Mouse (Mus musculus): ENCODE results near the gene Vamp3. TPM values are rescaled to one million over a fixed set of nuclear protein-coding genes. Genes with fewer than 3 reads are reported as not detected.

The Vamp3 gene
- polyA plus RNA-seq, 1 experiment = 54.8 TPM

DNA sequence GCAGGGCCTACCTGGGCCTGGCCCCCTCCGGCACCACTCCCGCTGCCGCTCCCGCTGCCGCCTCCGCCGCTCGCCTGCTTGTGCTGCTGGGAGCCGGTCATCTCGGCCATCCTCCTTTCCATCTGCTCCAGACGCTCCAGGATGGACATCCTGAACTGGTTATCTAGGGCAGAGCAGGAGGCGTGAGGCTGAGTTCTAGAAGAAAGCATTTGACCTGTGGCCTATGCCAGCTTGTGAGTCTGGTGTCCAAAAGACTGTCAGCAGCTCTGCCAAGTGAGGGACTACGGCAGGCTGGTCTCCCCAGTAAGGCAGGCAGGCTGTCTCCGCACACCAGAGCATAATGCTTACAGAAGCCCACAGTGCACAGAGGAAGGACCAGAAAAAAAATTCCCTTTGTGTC, 31.1 kb upstream of the Vamp3 start:
- H3K27ac ChIP-seq (ENCODE audit: insufficient read depth, low read length) = no peak overlapping the region
- H3K4me3 ChIP-seq (ENCODE audit: insufficient read depth, low read length) = no peak overlapping the region
- peaks cover 2% of the 10 kb centered on the region; the same call in 1 of the 2 replicates for H3K4me1 ChIP-seq (ENCODE audit: control insufficient read depth, insufficient read depth, low read length)
- TF ChIP-seq POLR2A (IDR thresholded peaks at IDR 0.05; ENCODE audit: extremely low read depth, insufficient read depth, low read length) = no peak
- TF ChIP-seq CTCF (IDR thresholded peaks at IDR 0.05; ENCODE audit: extremely low read depth, insufficient read depth, low read length) = no peak

GRCm38 (mm10) chr4:151087358-151087757, 29.6 kb upstream of the Vamp3 start:
- no peak overlapping the region for H3K4me3 ChIP-seq (ENCODE audit: insufficient read depth, low read length)
- peaks cover 4% of the 10 kb centered on the region; the same call in 1 of the 2 replicates for H3K4me1 ChIP-seq (ENCODE audit: control insufficient read depth, insufficient read depth, low read length)
- TF ChIP-seq POLR2A (IDR thresholded peaks at IDR 0.05; ENCODE audit: extremely low read depth, insufficient read depth, low read length) (no peak), CTCF (IDR thresholded peaks at IDR 0.05; ENCODE audit: extremely low read depth, insufficient read depth, low read length) (0 out of 2 replicates have a peak, but pooled peaks have one; percentile 10)
- H3K27ac ChIP-seq (ENCODE audit: insufficient read depth, low read length) = no peak overlapping the region

DNA sequence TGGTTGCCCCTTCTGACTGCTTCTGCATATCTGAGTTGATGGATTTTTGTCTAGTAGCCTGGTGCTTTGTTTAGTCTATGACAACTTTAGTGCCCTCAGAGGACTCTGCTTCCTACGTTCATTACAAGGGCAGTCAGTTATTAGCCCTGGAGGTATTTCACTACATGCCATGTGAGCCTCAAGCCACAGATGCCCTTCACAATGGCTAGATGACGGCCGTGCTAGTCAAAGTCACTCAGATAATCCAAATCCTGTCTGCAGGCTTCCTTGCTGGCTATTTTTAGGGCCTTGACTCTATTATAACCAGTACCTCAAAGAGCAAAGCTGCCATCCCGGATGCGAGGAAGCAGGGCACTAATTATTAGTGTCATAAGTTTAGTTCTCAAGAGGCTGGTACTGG, 25.3 kb upstream of the Vamp3 start:
- peaks cover 2% of the 10 kb centered on the region; the same call in 1 of the 2 replicates for H3K4me1 ChIP-seq (ENCODE audit: control insufficient read depth, insufficient read depth, low read length)
- no peak overlapping the region for H3K27ac ChIP-seq (ENCODE audit: insufficient read depth, low read length)
- no peak overlapping the region for H3K4me3 ChIP-seq (ENCODE audit: insufficient read depth, low read length)
- TF ChIP-seq POLR2A (IDR thresholded peaks at IDR 0.05; ENCODE audit: extremely low read depth, insufficient read depth, low read length) (no peak), CTCF (IDR thresholded peaks at IDR 0.05; ENCODE audit: extremely low read depth, insufficient read depth, low read length) (no peak)

GRCm38 (mm10) chr4:151081977-151082376, 24.2 kb upstream of the Vamp3 start:
- peaks cover 2% of the 10 kb centered on the region; the same call in 1 of the 2 replicates for H3K4me1 ChIP-seq (ENCODE audit: control insufficient read depth, insufficient read depth, low read length)
- no peak overlapping the region for H3K4me3 ChIP-seq (ENCODE audit: insufficient read depth, low read length)
- no peak overlapping the region for H3K27ac ChIP-seq (ENCODE audit: insufficient read depth, low read length)
- no peak for TF ChIP-seq POLR2A (IDR thresholded peaks at IDR 0.05; ENCODE audit: extremely low read depth, insufficient read depth, low read length)
- no peak for TF ChIP-seq CTCF (IDR thresholded peaks at IDR 0.05; ENCODE audit: extremely low read depth, insufficient read depth, low read length)

DNA sequence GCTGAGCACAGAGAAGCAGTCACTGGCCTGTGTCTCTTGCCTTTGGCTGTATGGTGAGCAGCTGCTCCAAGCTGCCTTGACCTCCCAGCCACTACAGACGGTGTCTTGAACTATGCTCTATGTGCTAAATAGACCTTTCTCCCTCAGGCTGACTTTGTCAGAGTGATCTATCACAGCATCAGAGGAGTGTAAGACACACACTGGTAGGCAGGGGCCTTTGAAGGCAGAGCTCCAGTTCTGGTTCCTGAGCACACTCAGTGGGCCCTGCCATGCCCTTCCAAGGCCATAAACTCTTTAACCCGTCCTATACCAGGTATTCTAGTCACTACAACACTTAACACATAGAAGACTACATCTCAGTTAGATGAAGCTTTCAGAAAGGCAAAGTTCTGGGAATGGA, 23.6 kb upstream of the Vamp3 start:
- no peak overlapping the region for H3K4me3 ChIP-seq (ENCODE audit: insufficient read depth, low read length)
- no peak overlapping the region for H3K27ac ChIP-seq (ENCODE audit: insufficient read depth, low read length)
- TF ChIP-seq POLR2A (IDR thresholded peaks at IDR 0.05; ENCODE audit: extremely low read depth, insufficient read depth, low read length) (no peak), CTCF (IDR thresholded peaks at IDR 0.05; ENCODE audit: extremely low read depth, insufficient read depth, low read length) (no peak)
- peaks cover 2% of the 10 kb centered on the region; the same call in 1 of the 2 replicates for H3K4me1 ChIP-seq (ENCODE audit: control insufficient read depth, insufficient read depth, low read length)

GRCm38 (mm10) chr4:151074817-151075216, 17.1 kb upstream of the Vamp3 start:
- TF ChIP-seq CTCF (IDR thresholded peaks at IDR 0.05; ENCODE audit: extremely low read depth, insufficient read depth, low read length) = no peak
- no peak for TF ChIP-seq POLR2A (IDR thresholded peaks at IDR 0.05; ENCODE audit: extremely low read depth, insufficient read depth, low read length)
- H3K4me3 ChIP-seq (ENCODE audit: insufficient read depth, low read length) = no peak overlapping the region
- peaks cover 3% of the 10 kb centered on the region; the same call in 1 of the 2 replicates for H3K4me1 ChIP-seq (ENCODE audit: control insufficient read depth, insufficient read depth, low read length)
- H3K27ac ChIP-seq (ENCODE audit: insufficient read depth, low read length) = no peak overlapping the region

GRCm38 (mm10) chr4:151073108-151073744, 15.5 kb upstream of the Vamp3 start:
- no peak overlapping the region for H3K27ac ChIP-seq (ENCODE audit: insufficient read depth, low read length)

DNA sequence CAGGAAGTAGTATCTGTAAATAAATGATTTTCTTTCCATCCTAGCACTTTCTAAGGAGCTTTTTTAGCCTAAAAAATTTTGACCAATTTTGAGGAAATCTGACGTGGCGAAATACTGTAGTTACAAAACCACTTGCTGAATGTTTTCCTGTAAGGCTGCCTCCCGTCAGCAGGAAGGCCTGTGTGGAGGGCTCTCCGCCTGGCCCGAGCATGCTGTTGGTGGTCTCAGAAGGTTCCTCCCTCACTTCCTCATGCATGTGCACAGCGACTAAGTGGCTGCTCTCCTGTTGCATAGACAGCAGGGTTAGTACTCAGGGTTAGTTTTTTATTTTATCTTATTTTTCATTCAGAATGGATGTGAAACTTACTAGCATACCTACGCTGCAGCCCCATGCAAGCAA, 13.2 kb upstream of the Vamp3 start:
- Histone ChIP-seq H3K4me1 (ENCODE audit: control insufficient read depth, insufficient read depth, low read length) (peaks cover 3% of the 10 kb centered on the region; the same call in 1 of the 2 replicates), H3K27ac (ENCODE audit: insufficient read depth, low read length) (no peak overlapping the region), H3K4me3 (ENCODE audit: insufficient read depth, low read length) (no peak overlapping the region)
- TF ChIP-seq POLR2A (IDR thresholded peaks at IDR 0.05; ENCODE audit: extremely low read depth, insufficient read depth, low read length) = no peak
- no peak for TF ChIP-seq CTCF (IDR thresholded peaks at IDR 0.05; ENCODE audit: extremely low read depth, insufficient read depth, low read length)

More at GRCm38 (mm10) chr4:151073108-151073744, 15.5 kb upstream of the Vamp3 start:
- Histone ChIP-seq H3K4me3 (ENCODE audit: insufficient read depth, low read length) (no peak overlapping the region), H3K4me1 (ENCODE audit: control insufficient read depth, insufficient read depth, low read length) (peaks cover 3% of the 10 kb centered on the region; the same call in 1 of the 2 replicates)
- TF ChIP-seq CTCF (IDR thresholded peaks at IDR 0.05; ENCODE audit: extremely low read depth, insufficient read depth, low read length) (peak; percentile 79), POLR2A (IDR thresholded peaks at IDR 0.05; ENCODE audit: extremely low read depth, insufficient read depth, low read length) (no peak)

- TF ChIP-seq POLR2A (IDR thresholded peaks at IDR 0.05; ENCODE audit: extremely low read depth, insufficient read depth, low read length) = no peak
- 0 out of 2 replicates have a peak, but pooled peaks have one; percentile 23 for TF ChIP-seq CTCF (IDR thresholded peaks at IDR 0.05; ENCODE audit: extremely low read depth, insufficient read depth, low read length)
- no peak overlapping the region for H3K4me3 ChIP-seq (ENCODE audit: insufficient read depth, low read length)
- H3K27ac ChIP-seq (ENCODE audit: insufficient read depth, low read length) = no peak overlapping the region
- peaks cover 3% of the 10 kb centered on the region; the same call in 1 of the 2 replicates for H3K4me1 ChIP-seq (ENCODE audit: control insufficient read depth, insufficient read depth, low read length)
These were observed 11.0 kb upstream of the Vamp3 start for GRCm38 (mm10) chr4:151068751-151069150.

- peaks cover 3% of the 10 kb centered on the region; the same call in 1 of the 2 replicates for H3K4me1 ChIP-seq (ENCODE audit: control insufficient read depth, insufficient read depth, low read length)
- H3K4me3 ChIP-seq (ENCODE audit: insufficient read depth, low read length) = no peak overlapping the region
- TF ChIP-seq CTCF (IDR thresholded peaks at IDR 0.05; ENCODE audit: extremely low read depth, insufficient read depth, low read length) (no peak), POLR2A (IDR thresholded peaks at IDR 0.05; ENCODE audit: extremely low read depth, insufficient read depth, low read length) (no peak)
- no peak overlapping the region for H3K27ac ChIP-seq (ENCODE audit: insufficient read depth, low read length)
These were observed 1.8 kb upstream of the Vamp3 start for GRCm38 (mm10) chr4:151059566-151059965.

All from cortical plate, adult 2 months (tissue).